Mouse (Mus musculus) right cerebral cortex, adult 2 months (tissue): ENCODE measurements at regions not wholly inside any gene's neighbourhood (a gene's known extent, or its start where the extent isn't known, plus 50 kb on each side); places are given as distances from the start of the nearest gene placed in this dataset.

Experiments
- DNase-seq, 2 experiments: peaks; one replicate each; pipeline ENCODE4 v3.0.0; 2021 to 2022; ENCODE audit warnings: low spot score in 2 of 2

DNA sequence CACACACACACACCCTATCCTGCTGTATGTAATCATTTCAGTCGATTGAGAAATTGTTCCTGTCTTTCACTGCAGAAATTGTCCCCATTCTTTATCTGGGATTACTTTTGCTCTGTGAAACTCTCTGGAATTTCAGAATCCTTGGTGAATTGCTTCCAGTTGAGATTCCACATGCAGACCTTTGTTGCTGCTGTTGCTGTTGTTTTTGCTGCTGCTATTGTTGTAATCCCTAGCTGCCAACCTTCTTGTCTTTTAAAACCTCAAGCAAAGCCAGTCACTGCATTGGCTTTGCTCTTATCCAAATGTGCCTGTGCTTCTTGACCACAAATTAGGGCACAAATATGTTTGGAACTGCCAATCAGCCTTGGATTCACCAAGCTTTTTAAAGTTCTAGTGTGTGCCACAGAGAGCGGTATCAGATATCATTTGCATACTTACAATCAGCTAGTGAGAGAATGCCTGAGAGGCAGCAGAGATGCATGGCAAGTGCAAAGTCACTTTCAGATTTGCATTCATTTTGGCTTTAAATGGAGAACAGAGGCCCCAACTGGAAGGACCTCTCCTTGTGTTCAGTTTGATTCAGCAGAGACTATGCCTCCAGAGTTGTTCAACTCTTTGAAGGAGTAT lies 1187.0 kb upstream of the Map3k7 start:
- no peak for DNase-seq

- no peak for DNase-seq
These were observed 1182.2 kb upstream of the Map3k7 start for GRCm38 (mm10) chr4:30781649-30782048.

- no peak for DNase-seq
These were observed 1173.8 kb upstream of the Map3k7 start for GRCm38 (mm10) chr4:30789976-30790657.

DNA sequence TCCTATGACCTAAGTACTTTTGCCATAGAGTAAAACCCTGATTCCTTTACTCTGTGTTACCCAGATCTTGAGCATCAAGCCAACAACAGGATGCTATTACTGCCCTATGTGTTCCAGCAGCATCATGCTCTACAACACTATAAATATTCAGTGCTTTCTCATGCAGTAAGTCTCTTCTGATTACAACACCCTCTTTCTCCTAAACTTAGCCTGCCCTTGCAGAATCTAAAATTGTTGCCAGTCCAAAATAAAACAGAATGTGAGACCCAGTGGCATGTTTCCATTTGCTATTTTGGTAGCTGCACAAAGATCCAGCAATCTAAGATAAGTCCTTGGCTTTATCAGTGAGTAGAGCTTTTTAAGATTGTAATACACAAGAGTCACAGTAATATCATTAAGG lies 1154.1 kb upstream of the Map3k7 start:
- DNase-seq: peak; percentile 4 to 16

- DNase-seq: no peak
These were observed 1108.4 kb upstream of the Map3k7 start for GRCm38 (mm10) chr4:30855361-30856056.

DNA sequence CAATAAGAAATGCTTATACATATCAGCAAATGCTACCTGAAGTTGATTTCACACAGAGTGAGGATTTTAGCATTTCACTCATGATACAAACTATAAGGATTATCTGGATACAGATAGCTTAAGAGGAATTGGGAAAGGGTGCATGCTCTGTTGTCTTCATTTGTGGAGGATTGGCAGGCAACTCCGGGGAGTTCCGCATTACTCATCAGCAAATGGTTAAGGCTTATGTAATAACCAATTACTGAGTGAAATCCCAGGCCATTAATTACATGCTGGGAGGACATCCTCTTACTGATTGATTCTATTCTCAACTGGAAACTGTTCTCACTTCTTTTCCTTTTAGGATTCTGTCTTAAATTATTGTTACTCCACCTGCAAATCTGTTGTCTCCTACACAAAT lies 1058.9 kb upstream of the Map3k7 start:
- DNase-seq: no peak

DNA sequence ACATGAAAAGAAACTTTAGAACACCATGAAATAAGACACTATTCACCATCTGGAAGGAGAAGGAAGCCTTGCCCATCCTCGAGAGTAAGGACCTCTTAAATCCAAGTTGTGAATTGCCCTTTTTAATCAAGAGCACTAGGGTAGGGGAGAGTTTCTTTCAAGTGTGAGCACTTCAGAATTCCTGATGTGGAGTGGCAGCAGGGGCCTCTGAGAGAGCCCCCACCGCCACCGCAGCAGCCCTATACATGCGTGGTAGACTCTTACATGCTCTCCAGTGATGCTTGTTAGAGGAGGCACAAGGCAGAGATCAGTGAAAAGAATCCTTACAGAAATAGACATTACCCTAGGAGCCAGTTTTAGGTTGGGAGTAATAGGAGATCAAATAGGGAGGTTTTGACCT lies 1041.0 kb upstream of the Map3k7 start:
- no peak for DNase-seq

DNA sequence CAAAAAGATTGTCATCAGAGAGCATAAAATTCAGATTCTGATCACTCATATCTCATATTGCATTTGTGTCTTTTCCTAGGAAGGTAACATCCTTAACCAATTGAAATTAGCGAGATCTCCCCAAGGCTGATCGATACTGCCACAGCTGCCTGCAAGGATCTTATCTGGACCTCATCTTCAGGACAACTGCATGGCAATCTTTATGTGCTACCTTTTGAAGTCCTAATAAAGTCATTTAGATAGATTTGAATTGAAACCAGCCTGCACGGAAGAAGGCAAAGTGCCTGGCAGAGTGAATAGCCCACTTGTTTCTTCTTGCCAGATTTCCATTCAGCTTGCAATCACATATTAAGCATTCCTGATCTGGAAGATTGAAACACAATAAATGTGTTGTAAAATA lies 1031.5 kb upstream of the Map3k7 start:
- no peak for DNase-seq

- DNase-seq: no peak
These were observed 1030.6 kb upstream of the Map3k7 start for GRCm38 (mm10) chr4:30933030-30933987.

GRCm38 (mm10) chr4:30983611-30984010 lies 980.3 kb upstream of the Map3k7 start:
- no peak for DNase-seq

- no peak for DNase-seq
These were observed 951.9 kb upstream of the Map3k7 start for GRCm38 (mm10) chr4:31012006-31012405.

GRCm38 (mm10) chr4:31052077-31052677 lies 911.7 kb upstream of the Map3k7 start:
- DNase-seq: no peak

DNA sequence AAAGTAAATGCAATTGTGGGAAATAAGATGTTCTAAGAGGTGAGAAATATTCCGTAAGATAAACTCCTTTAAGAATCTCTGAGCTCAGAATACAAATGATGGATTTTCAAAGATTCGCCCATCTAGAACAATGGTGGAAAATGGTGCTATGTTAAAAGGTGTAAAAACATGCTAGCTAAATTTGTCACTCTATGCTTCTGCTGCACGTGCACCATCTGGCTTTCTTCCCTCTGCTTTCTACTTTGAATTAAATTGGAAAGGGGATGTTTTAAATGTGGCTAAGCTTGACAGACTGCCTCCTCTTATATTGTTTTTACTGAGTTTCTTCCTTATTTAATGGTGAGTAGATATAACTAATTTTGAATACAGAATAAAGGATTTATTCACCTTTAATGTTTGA lies 887.7 kb upstream of the Map3k7 start:
- peak; percentile 7 to 9 for DNase-seq

DNA sequence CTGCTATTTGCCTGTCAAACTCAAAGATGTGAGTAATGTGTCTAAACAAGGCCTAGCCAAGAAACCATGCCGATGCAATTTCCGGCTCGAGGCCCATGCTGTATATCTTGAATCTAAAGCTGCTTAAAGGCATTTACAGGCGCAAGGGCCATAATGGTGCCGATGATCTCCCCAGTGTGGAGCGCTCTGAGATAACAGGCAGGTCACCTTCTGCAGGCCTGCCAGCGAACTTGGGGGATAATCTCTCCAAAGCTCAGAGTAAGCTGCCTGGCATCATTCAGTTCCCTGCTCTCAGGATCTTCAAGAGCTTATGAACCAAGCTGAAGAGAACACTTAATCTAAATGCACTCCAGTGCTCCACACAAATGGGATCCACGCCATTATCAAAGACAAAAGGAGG lies 842.3 kb upstream of the Map3k7 start:
- DNase-seq: no peak

DNA sequence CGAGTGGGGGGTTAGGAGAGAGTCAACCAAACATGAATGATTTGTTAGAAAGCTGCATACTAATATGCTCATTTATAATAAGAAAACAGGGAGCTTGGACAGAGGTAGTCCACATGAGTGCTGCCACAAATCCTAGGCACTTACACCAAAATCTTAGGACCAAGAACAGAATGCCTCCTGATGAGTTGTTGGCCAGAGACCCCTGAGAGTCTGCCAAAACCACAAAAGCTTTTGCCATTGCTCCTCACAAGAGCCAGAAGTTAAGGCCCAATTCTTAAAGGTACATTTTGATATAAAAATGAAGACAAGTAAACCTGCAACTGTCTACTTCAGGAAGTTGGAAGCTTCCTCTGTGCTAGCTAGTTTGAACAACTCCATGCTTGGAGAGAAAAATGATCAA lies 820.7 kb upstream of the Map3k7 start:
- no peak for DNase-seq

DNA sequence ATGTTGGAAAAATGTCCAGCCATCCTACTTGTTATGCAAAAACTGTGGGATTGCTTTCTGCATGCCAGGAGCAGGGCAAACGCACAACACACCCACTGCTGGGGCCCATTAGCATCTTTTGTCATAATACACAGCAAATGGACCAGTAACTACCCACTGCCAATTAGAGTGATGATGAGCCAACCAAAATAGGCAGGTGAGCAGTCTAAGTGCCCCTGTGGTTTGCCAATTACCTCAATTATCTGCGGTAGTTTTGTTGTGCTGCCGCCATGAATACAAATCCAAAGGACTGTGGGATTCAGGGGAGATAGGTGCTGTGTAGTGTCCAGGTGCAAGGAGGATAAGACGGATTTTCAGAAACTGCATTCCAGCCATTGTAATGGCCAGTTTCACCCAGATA lies 796.5 kb upstream of the Map3k7 start:
- no peak for DNase-seq

DNA sequence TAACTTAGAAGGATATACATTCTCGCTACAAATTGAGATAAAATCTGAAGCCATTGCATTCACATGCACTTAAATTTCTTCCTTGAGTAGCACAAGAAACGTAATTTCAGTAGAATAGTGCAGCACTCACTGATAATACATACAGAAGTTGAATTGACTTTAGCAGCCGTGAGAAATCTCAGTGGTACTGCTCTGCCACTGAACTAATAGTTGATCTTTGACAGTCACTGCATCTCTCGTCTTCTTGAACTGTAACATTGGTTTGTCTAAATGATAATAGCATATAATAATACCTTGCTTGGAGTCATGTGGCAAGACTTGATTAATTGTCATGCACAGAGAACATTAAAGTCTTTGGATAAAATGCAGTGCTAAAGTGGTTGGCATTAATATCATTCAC lies 795.5 kb upstream of the Map3k7 start:
- no peak for DNase-seq

DNA sequence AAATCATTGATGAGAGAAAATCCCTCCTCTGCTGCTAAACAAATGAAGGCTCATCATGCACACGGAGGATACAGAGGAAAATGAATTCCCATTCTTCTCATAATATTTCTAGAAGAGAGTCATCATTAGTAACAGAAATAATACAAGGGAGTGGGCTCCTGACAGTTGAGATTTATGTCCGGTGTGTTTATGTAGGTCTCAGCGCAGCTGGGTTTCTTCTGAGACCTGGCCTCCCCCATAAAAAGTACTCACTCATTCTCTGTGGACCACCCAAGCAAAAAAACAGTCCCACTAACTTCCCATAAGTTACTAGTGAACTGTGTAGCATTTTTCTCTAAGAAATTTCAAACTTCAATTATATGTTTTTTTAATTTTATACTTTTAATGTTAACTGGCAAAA lies 792.7 kb upstream of the Map3k7 start:
- DNase-seq: no peak

DNA sequence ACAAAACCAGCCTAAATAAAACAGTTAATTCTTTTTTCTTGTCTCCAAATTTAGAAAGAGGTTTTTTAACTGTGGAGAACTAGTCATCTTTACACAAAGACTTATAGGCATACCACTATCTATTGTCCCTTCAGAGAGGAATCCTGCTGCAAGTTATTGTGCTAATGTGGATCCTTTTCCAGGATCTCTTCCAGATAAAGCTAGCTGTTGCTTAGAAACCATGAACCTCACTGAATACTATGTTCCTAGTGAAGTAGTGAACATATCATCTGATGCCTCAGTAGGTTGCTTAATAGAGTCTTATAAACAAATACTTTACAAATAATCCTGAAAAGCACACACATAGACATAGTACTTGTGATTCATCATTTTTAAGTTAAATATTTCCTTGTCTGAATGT lies 766.0 kb upstream of the Map3k7 start:
- no peak for DNase-seq

- DNase-seq: no peak
These were observed 760.6 kb upstream of the Map3k7 start for GRCm38 (mm10) chr4:31203286-31203685.

- DNase-seq: no peak
These were observed 758.4 kb upstream of the Map3k7 start for GRCm38 (mm10) chr4:31205332-31205970.
